Mouse (Mus musculus) limb, embryonic 15.5 days (tissue): ENCODE results near the gene Gm973. TPM values are rescaled to one million over a fixed set of nuclear protein-coding genes. Genes with fewer than 3 reads are reported as not detected.

ENCODE experiments used
- ATAC-seq: fragments of 200-750 bp; cut with Nextera tagmentation; 2 replicates; pipeline ENCODE4 v1.8.0; 2017; ENCODE audit warnings: low read depth, moderate TSS enrichment; ENCODE audit not compliant: insufficient number of reproducible peaks, low FRiP score, low TSS enrichment
- H3K27ac ChIP-seq: fragments of 300-500 bp; sonication (generic); 2 replicates; pipeline ENCODE4 v1.5.1; 2015; ENCODE audit warnings: moderate library complexity, mild to moderate bottlenecking, inconsistent platforms
- H3K27me3 ChIP-seq: fragments of 300-500 bp; sonication (generic); 2 replicates; pipeline ENCODE4 v1.6.1; 2015; ENCODE audit warnings: inconsistent platforms
- H3K36me3 ChIP-seq: fragments of 300-500 bp; sonication (generic); 2 replicates; pipeline ENCODE4 v1.6.1; 2015; ENCODE audit warnings: inconsistent platforms
- H3K4me1 ChIP-seq: fragments of 300-500 bp; sonication (generic); 2 replicates; pipeline ENCODE4 v1.6.1; 2015; ENCODE audit warnings: inconsistent platforms
- H3K4me2 ChIP-seq: fragments of 300-500 bp; sonication (generic); 2 replicates; pipeline ENCODE4 v1.6.1; 2015; ENCODE audit warnings: mild to moderate bottlenecking, inconsistent platforms
- H3K4me3 ChIP-seq: fragments of 300-500 bp; sonication (generic); 2 replicates; pipeline ENCODE4 v1.5.1; 2015; ENCODE audit warnings: mild to moderate bottlenecking, inconsistent platforms
- H3K9ac ChIP-seq: fragments of 300-500 bp; sonication (generic); 2 replicates; pipeline ENCODE4 v1.6.1; 2015; ENCODE audit warnings: inconsistent platforms
- H3K9me3 ChIP-seq: fragments of 300-500 bp; sonication (generic); 2 replicates; pipeline ENCODE4 v1.6.1; 2016; ENCODE audit warnings: inconsistent platforms
- WGBS: fragments of 180-500 bp; shearing (Covaris S2); methylation state at CpG from one replicate; pipeline ENCODE4 v1.1.7; 2015; 5-methylcytosine and 5-hydroxymethylcytosine counted together
- polyA plus RNA-seq: library from polyadenylated mRNA; unstranded; fragments of >200 nt; fragmentation: Nextera tagmentation; extraction: Ambion mirVana; gene quantifications from 2 replicates; pipeline ENCODE4 v1.2.1, GENCODE M21; 2015

Gene Gm973
- polyA plus RNA-seq, 1 experiment from 2014 or later = 2.4 TPM

- Histone ChIP-seq H3K27me3 (no peaks in the 10 kb centered on the region), H3K4me2 (peak within 1 kb of the TSS; percentile 76), H3K4me3 (peak within 1 kb of the TSS; percentile 84), H3K9ac (peak within 1 kb of the TSS; percentile 74), H3K27ac (peak within 1 kb of the TSS; percentile 93), H3K36me3 (peaks cover 5% of the 10 kb centered on the region; the same call in 1 of the 2 replicates), H3K9me3 (no peaks in the 10 kb centered on the region), H3K4me1 (peaks cover 17% of the 10 kb centered on the region)
- peak; percentile 97 for ATAC-seq
- WGBS = under 1% methylated on average over 49 of the region's 49 CpGs
These were observed 169.0 kb downstream of the Gm973 start, which contains the start of gene Nop58 for GRCm38 (mm10) chr1:59684819-59685755. Gene Nop58 (plus strand): TSS chr1:59684971.

Other genes with a start within 250 kb of the Gm973 start
- gene Fzd7, start 33.8 kb upstream of the Gm973 start, polyA plus RNA-seq = 7.1 and 10.3 TPM in 2 replicates
- gene Sumo1, start 154.6 kb downstream of the Gm973 start, polyA plus RNA-seq = 328 and 365 TPM in 2 replicates
- 216 and 225 TPM in 2 replicates for gene Nop58, start 168.7 kb downstream of the Gm973 start, polyA plus RNA-seq
- 8.0 and 10.2 TPM in 2 replicates for gene Bmpr2, start 247.1 kb downstream of the Gm973 start, polyA plus RNA-seq